Mouse (Mus musculus): ENCODE results near the gene Slc24a1. TPM values are rescaled to one million over a fixed set of nuclear protein-coding genes. Genes with fewer than 3 reads are reported as not detected.
"Not testable (repeated sequence)": the region's sequence is repeated elsewhere in the genome, so short reads cannot be mapped to it uniquely, and the experiment has no call there.

Gene Slc24a1
- polyA plus RNA-seq (2012; rRNA removed): 0.05 and 0.11 TPM in 2 replicates

GRCm38 (mm10) chr9:64951161-64951657 lies at the start of gene Slc24a1:
TSS of gene Slc24a1 (minus strand) at chr9:64951607.
- no peak for DNase-seq (ENCODE audit: low read depth)
- TF ChIP-seq POLR2A (IDR thresholded peaks at IDR 0.05; ENCODE audit: borderline replicate concordance, extremely low read depth, insufficient read depth, insufficient read length, poor library complexity, severe bottlenecking) (no peak), CTCF (IDR thresholded peaks at IDR 0.05; ENCODE audit: borderline replicate concordance, extremely low read depth, insufficient read depth, insufficient read length) (no peak)

GRCm38 (mm10) chr9:64995464-64995863 lies 44.1 kb upstream of the Slc24a1 start:
- DNase-seq (ENCODE audit: low read depth): not testable (repeated sequence)

GRCm38 (mm10) chr9:64990291-64990690 lies 38.9 kb upstream of the Slc24a1 start:
- TF ChIP-seq CTCF (IDR thresholded peaks at IDR 0.05; ENCODE audit: borderline replicate concordance, extremely low read depth, insufficient read depth, insufficient read length): no peak
- no peak for TF ChIP-seq POLR2A (IDR thresholded peaks at IDR 0.05; ENCODE audit: borderline replicate concordance, extremely low read depth, insufficient read depth, insufficient read length, poor library complexity, severe bottlenecking)
- DNase-seq (ENCODE audit: low read depth): no peak

GRCm38 (mm10) chr9:64988443-64988842 lies 37.0 kb upstream of the Slc24a1 start:
- DNase-seq (ENCODE audit: low read depth): no peak
- TF ChIP-seq POLR2A (IDR thresholded peaks at IDR 0.05; ENCODE audit: borderline replicate concordance, extremely low read depth, insufficient read depth, insufficient read length, poor library complexity, severe bottlenecking) (no peak), CTCF (IDR thresholded peaks at IDR 0.05; ENCODE audit: borderline replicate concordance, extremely low read depth, insufficient read depth, insufficient read length) (no peak)

- DNase-seq (ENCODE audit: low read depth): no peak
- TF ChIP-seq POLR2A (IDR thresholded peaks at IDR 0.05; ENCODE audit: borderline replicate concordance, extremely low read depth, insufficient read depth, insufficient read length, poor library complexity, severe bottlenecking): no peak
- no peak for TF ChIP-seq CTCF (IDR thresholded peaks at IDR 0.05; ENCODE audit: borderline replicate concordance, extremely low read depth, insufficient read depth, insufficient read length)
These were observed 36.2 kb upstream of the Slc24a1 start for GRCm38 (mm10) chr9:64987651-64988050.

GRCm38 (mm10) chr9:64985807-64986206 lies 34.4 kb upstream of the Slc24a1 start:
- TF ChIP-seq CTCF (IDR thresholded peaks at IDR 0.05; ENCODE audit: borderline replicate concordance, extremely low read depth, insufficient read depth, insufficient read length) (no peak), POLR2A (IDR thresholded peaks at IDR 0.05; ENCODE audit: borderline replicate concordance, extremely low read depth, insufficient read depth, insufficient read length, poor library complexity, severe bottlenecking) (no peak)
- no peak for DNase-seq (ENCODE audit: low read depth)

GRCm38 (mm10) chr9:64985037-64985794 lies 33.8 kb upstream of the Slc24a1 start:
- peak; percentile 13 for DNase-seq (ENCODE audit: low read depth)
- TF ChIP-seq CTCF (IDR thresholded peaks at IDR 0.05; ENCODE audit: borderline replicate concordance, extremely low read depth, insufficient read depth, insufficient read length) (no peak), POLR2A (IDR thresholded peaks at IDR 0.05; ENCODE audit: borderline replicate concordance, extremely low read depth, insufficient read depth, insufficient read length, poor library complexity, severe bottlenecking) (no peak)

- no peak for TF ChIP-seq POLR2A (IDR thresholded peaks at IDR 0.05; ENCODE audit: borderline replicate concordance, extremely low read depth, insufficient read depth, insufficient read length, poor library complexity, severe bottlenecking)
- no peak for TF ChIP-seq CTCF (IDR thresholded peaks at IDR 0.05; ENCODE audit: borderline replicate concordance, extremely low read depth, insufficient read depth, insufficient read length)
- no peak for DNase-seq (ENCODE audit: low read depth)
These were observed 30.5 kb upstream of the Slc24a1 start for GRCm38 (mm10) chr9:64981904-64982303.

- no peak for DNase-seq (ENCODE audit: low read depth)
- TF ChIP-seq CTCF (IDR thresholded peaks at IDR 0.05; ENCODE audit: borderline replicate concordance, extremely low read depth, insufficient read depth, insufficient read length) (no peak), POLR2A (IDR thresholded peaks at IDR 0.05; ENCODE audit: borderline replicate concordance, extremely low read depth, insufficient read depth, insufficient read length, poor library complexity, severe bottlenecking) (no peak)
These were observed 29.1 kb upstream of the Slc24a1 start for GRCm38 (mm10) chr9:64980548-64980947.

GRCm38 (mm10) chr9:64960978-64961320 lies 9.5 kb upstream of the Slc24a1 start:
- TF ChIP-seq CTCF (IDR thresholded peaks at IDR 0.05; ENCODE audit: borderline replicate concordance, extremely low read depth, insufficient read depth, insufficient read length) (no peak), POLR2A (IDR thresholded peaks at IDR 0.05; ENCODE audit: borderline replicate concordance, extremely low read depth, insufficient read depth, insufficient read length, poor library complexity, severe bottlenecking) (no peak)
- no peak for DNase-seq (ENCODE audit: low read depth)

GRCm38 (mm10) chr9:64960117-64960977 lies 8.9 kb upstream of the Slc24a1 start, which contains the start of gene Ints14:
TSS of gene Ints14 (plus strand) at chr9:64960905.
- DNase-seq (ENCODE audit: low read depth): peak; percentile 98
- TF ChIP-seq POLR2A (IDR thresholded peaks at IDR 0.05; ENCODE audit: borderline replicate concordance, extremely low read depth, insufficient read depth, insufficient read length, poor library complexity, severe bottlenecking) (peak; percentile 42; the same call in 1 of the 2 replicates), CTCF (IDR thresholded peaks at IDR 0.05; ENCODE audit: borderline replicate concordance, extremely low read depth, insufficient read depth, insufficient read length) (peak; percentile 91)
